Comparison of ENCODE assay signal across 9 mouse cellular contexts in the genomic region with DNA sequence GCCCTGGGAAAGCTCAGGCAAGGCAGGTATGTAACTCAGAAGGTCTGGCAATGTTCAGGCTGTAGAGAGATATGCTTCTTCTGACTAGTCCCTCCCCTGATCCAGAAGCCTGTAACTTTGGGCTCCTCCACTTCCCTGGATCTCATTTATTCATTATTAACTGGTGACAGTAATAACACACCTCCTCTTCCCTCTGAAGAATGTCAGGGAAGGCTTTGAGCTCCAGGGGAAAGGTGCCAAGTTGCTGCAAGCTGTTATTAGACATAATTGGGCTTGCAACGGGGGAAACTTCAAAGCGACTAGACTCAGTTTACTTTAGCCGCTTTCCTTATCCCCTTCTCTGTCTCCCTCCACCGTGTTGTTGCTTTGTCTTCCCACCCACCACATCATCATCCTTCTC.
"Had no signal": no experiment of that assay in that cellular context is flagged by ENCODE, and none has a peak within 500 bp of the region (broad histone marks: within the 10 kb centered on the region; RNA-seq: fewer than 3 reads in every experiment).

No protein-coding gene starts in this region.

- H3K4me3 ChIP-seq: kidney, embryonic 15.5 days; left cerebral cortex, adult 2 months; limb, embryonic 12.5 days; liver, embryonic 13.5 days had no signal

- H3K27ac ChIP-seq: kidney, embryonic 15.5 days; left cerebral cortex, adult 2 months; limb, embryonic 12.5 days; liver, embryonic 13.5 days had no signal

- H3K4me2 ChIP-seq: kidney, embryonic 15.5 days; limb, embryonic 12.5 days; liver, embryonic 13.5 days; lung, embryonic 14.5 days; midbrain, embryonic 11.5 days had no signal

- H3K36me3 ChIP-seq: kidney, embryonic 15.5 days; limb, embryonic 12.5 days; liver, embryonic 13.5 days had no signal

- DNase-seq: layer of hippocampus, postnatal 36 days; liver, embryonic 13.5 days; midbrain, embryonic 14.5 days; thymus, postnatal 25 days had no signal

- H3K9ac ChIP-seq: kidney, embryonic 15.5 days; limb, embryonic 12.5 days; liver, embryonic 13.5 days; lung, embryonic 14.5 days had no signal

- H3K4me1 ChIP-seq: limb, embryonic 12.5 days; liver, embryonic 13.5 days had no signal

- H3K27me3 ChIP-seq: kidney, embryonic 15.5 days; limb, embryonic 12.5 days; liver, embryonic 13.5 days had no signal

- H3K9me3 ChIP-seq: kidney, embryonic 15.5 days; limb, embryonic 12.5 days; liver, embryonic 13.5 days had no signal
